Mouse (Mus musculus) cerebral cortex, adult 2 months (tissue): Measurements from ENCODE around the gene Ddi2.

Source experiments
- WGBS: fragments of 180-500 bp; shearing (Covaris S2); methylation state at CpG from one replicate; pipeline ENCODE4 v1.1.7; 2018; 5-methylcytosine and 5-hydroxymethylcytosine counted together

Gene Ddi2

DNA sequence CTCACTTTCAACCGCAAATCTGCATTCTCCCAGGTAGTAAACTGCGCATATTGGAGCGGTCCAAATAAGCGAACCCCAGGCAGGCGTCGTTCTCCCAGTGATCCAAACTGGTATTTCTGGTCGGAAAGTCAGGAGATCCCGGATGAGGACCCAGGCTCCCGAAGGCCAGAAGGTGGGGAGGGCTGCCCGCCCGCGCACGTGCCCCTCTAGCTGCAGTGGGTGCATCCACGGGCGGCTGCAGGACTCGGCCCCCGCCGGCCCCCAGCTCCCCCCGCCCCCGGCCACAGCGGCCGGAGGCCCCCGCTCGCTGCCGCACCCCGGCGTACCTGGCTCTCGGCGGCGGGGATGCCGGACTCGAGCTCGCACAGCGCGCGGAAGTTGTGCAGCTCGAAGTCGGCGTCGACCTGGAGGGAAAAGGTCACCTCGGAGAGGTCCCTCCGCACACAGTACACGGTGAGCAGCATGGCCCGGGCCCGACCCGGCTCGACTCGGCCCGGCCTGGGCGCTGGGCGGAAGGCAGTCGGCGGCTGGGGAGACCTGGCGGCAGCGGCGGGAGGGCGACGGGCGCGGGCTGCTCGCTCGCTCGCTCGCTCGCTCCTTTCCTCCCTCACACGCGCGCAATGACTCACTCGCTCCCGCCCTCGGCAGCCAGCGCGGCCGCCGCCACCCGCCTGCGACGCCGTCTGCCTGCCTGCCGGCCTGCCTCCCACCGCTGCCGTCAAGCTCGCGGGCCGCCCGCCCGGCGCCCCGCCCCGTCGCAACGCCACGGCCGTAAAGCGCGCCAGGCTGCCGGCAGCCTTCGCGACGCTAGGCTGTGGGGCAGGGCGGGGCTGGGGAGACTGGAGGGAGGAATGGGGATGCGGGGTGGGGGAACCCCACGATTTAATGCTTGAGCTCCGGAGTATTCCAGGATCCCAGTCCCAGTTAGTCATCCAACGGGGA, at the start of gene Ddi2:
Gene Ddi2 (minus strand): TSS at position 689 of the 942 bp plus-strand sequence.
- under 1% methylated on average over 68 of the region's 105 CpGs for WGBS

- WGBS, result 85% methylated on average over 4 of the region's 4 CpGs
Observed at GRCm38 (mm10) chr4:141773019-141773418, 49.8 kb upstream of the Ddi2 start.

GRCm38 (mm10) chr4:141771823-141772222, 48.6 kb upstream of the Ddi2 start:
- WGBS, result 89% methylated on average over 8 of the region's 8 CpGs

DNA sequence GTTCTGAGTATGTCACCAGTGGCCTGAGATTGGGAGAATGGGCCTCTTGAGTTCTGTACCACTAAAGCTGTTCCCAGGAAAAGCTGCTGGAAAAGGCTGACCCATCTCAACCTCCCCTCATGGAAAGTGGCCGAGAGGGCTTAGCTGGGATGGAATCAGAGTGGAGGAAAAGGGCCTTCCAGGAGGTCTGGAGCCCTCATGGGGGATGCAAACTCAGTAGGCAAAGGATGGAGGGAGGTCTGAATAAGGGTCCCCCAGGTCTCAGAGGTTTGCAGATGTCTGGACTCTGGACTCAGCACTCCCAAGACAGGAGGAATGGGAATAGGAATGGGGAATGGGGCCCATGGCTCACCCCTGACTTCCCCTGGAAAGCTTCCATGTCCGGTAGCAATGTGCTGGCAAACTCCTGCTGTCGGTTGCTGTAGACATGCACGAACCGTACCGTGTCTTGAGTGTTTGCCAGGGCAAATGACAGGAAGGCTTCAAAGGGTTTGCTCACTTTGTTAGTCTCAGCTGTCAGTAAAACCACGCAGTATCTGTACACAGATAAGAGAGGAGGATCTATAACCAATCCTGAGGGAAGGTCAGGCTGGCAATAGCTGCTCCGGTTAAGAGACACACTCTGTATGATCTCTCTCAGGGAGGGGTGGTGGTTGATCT, 46.4 kb upstream of the Ddi2 start:
- 85% methylated on average over 8 of the region's 8 CpGs for WGBS

- 52% methylated on average over 19 of the region's 19 CpGs for WGBS
Observed at GRCm38 (mm10) chr4:141767353-141768036, 44.3 kb upstream of the Ddi2 start.

DNA sequence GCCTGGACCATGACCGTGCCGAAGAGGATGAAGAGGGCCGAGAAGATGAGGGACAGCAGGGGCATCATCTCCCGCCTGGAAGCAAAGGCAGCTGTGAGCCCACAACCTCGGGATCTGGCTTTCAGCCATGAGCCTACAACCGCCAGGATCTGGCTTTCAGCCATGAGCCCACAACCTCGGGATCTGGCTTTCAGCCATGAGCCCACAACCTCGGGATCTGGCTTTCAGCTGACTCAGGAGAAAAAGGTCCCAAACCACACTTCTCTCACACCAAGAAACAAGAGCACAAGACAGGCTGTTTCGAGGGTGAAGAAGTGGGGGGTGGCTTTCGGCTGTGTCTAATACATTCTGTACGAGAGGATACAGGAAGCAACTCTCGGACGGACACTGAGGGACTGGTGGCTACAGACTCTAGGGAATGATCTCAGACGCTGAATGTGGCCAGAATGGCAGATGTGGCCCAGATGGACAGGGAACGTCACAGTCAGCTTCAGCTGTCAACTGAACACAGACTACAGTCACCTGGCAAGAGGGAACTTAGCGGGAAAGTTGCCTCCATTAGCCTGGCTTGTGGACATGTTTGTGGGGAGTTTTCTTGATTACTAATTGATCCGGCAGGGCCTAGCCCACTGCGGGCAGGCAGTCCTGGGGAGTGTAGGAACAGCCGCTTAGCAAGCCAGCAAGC, 43.6 kb upstream of the Ddi2 start:
- WGBS, result 24% methylated on average over 19 of the region's 19 CpGs

DNA sequence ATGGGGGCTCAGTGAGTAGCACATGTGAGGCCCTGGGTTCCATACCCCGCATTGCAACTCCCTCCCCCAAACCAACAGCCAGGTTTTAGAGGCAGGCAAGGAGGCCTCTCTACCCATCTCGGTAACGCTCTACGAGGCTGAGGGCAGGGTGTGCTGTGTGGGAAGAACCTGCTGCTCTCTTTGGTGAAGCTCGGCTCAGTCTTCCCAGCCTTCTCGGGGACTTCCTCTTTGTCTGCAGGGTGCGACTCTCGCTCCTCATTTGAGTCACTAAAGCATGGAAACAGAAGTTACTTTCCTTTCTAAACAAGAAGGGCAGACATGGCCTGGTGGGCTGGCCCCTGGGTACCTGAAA, 43.1 kb upstream of the Ddi2 start:
- 31% methylated on average over 8 of the region's 8 CpGs for WGBS

DNA sequence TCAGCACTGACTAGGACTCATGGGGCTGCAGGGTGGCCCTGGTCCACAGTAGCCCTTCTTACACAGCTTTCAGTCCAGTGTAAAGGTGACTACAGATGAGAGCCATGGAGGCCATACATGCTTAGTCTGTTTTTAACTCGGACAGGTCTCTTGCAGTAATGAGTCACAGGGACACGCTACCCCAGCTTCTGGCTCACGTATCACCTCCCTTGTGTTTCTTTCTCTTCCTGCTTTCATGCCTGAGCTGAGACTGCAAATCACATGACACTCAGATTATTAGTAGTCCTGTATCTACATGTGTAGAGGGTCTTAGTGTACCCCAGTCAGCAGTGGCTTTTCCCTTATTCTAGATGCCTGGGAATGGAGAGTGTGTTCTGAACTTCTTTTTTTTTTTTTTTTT, 41.8 kb upstream of the Ddi2 start:
- 90% methylated on average over 3 of the region's 3 CpGs for WGBS

DNA sequence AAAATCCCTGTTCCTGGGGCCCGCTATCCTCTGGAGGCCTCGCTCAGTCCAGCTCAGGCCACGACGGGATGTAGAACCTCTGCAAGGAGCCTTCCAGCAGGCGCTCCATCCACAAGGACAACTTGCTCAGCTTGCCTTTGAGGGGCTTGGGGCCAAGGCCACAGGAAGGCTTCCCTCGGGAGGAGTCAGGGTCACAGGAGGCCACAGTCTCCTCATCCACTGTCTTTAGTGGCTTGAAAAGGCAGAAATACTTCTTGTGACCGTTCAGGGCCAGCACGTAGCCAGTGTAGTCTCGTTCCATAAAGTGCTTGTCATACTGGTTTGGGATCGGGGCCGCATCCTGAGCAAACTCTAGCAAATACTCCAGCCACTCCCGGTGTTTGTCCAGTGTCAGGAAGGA, 40.3 kb upstream of the Ddi2 start:
- WGBS, result 94% methylated on average over 12 of the region's 12 CpGs

GRCm38 (mm10) chr4:141762102-141762598, 38.9 kb upstream of the Ddi2 start:
- WGBS, result 96% methylated on average over 13 of the region's 13 CpGs

GRCm38 (mm10) chr4:141760942-141761341, 37.7 kb upstream of the Ddi2 start:
- WGBS, result 87% methylated on average over 4 of the region's 4 CpGs

- WGBS, result 65% methylated on average over 6 of the region's 6 CpGs
Observed at GRCm38 (mm10) chr4:141758874-141759542, 35.8 kb upstream of the Ddi2 start.

DNA sequence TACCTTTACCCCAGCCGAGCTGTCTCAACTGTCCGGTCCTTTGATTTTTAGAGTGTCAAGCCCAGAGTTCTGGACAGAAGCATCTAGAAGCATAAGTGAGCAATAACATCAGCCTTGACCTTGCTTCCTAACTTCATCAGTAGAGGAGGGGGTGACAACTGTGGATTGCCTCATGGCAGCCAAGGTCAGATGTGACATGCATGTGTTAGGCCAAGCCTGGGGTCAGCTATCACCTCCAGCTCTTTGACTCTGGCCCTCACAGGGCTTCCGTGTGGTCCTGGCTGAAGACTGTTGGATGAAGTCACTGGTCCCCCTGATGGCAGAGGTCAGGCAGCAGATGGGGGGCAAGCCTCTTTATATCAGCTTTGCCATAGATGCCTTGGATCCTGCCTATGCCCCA, 33.9 kb upstream of the Ddi2 start:
- WGBS, result 92% methylated on average over 3 of the region's 3 CpGs

- 90% methylated on average over 19 of the region's 19 CpGs for WGBS
Observed at GRCm38 (mm10) chr4:141755375-141755930, 32.2 kb upstream of the Ddi2 start.

GRCm38 (mm10) chr4:141752076-141752421, 28.8 kb upstream of the Ddi2 start:
- 32% methylated on average over 4 of the region's 4 CpGs for WGBS

GRCm38 (mm10) chr4:141751419-141752075, 28.3 kb upstream of the Ddi2 start:
- 62% methylated on average over 4 of the region's 4 CpGs for WGBS

DNA sequence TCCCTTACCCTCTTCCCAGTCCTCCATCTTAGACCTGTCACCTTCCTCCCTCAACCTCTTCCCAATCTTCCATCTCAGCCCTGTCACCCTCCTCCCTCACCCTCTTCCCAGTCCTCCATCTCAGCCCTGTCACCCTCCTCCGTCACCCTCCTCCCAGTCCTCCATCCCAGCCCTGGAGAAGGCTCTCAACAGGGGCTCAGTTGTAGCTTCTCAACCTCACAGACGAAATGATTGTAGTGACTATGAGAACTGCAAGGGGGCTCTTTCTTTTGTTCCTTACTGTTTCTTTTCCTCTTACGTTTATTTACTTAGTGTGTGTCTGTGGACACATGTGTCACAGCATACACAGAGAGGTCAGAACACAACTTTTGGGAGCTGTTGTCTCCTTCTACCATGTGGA, 27.6 kb upstream of the Ddi2 start:
- WGBS, result 75% methylated on average over 3 of the region's 3 CpGs

- 74% methylated on average over 11 of the region's 11 CpGs for WGBS
Observed at GRCm38 (mm10) chr4:141749557-141749956, 26.3 kb upstream of the Ddi2 start.

DNA sequence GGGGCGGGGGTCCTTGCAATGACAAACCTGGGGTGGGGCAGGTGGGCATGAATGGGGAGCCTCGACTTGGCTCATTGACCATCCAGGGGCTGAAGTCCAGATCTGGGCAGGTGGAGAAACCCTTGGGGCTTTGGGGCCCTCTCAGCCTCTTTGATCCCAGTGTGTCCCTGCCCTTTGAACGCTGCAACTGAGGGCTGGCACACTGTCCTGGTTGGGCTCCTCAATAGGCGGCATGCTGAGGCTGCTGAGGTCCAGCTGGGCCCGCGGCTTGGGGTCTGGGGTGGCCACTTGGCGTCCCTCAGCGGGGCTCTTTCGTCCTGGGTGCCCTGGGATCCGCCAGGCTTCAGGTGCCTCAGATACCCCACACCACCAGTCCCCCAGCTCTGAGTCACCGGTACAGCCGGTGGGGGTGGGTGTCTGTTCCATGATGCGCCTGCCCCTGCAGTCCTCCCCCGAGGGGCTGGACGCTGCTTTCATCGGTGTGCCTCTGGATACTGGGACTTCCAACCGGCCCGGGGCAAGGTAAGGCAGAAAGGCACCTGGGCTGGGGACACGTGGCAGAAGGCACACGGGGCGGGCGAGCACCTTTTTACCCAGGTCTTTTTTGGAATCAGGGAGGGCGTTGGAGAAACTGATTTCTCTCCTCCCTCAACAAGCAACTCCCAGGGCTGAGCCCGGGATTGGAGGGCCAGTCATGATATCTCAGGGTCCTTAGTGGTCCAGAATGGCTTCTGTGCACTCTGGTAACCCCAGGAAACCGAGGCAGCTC, 23.5 kb upstream of the Ddi2 start, which contains the start of gene Agmat:
Gene Agmat (plus strand): TSS at position 95 of the 769 bp plus-strand sequence.
- 31% methylated on average over 25 of the region's 25 CpGs for WGBS
